Mouse (Mus musculus) midbrain, postnatal 0 days (tissue): ENCODE data around the gene Ipmk. TPM values are rescaled to one million over a fixed set of nuclear protein-coding genes. Genes with fewer than 3 reads are reported as not detected.

Experiments used
- ATAC-seq: fragments of 200-750 bp; cut with Nextera tagmentation; 2 replicates; pipeline ENCODE4 v1.8.0; 2017; ENCODE audit warnings: moderate number of reproducible peaks, mild to moderate bottlenecking, moderate TSS enrichment, moderate library complexity; ENCODE audit not compliant: low FRiP score
- DNase-seq: peaks from one replicate; pipeline ENCODE4 v3.0.0-alpha.2; 2015; ENCODE audit warnings: low spot score
- H3K27ac ChIP-seq: fragments of 300-500 bp; sonication (generic); 2 replicates; pipeline ENCODE4 v1.5.1; 2014; ENCODE audit warnings: low read depth, mild to moderate bottlenecking, low read length, mixed read lengths
- H3K27me3 ChIP-seq: fragments of 300-500 bp; sonication (generic); 2 replicates; pipeline ENCODE4 v1.6.1; 2014; ENCODE audit warnings: low read length, control low read depth, mixed read lengths; ENCODE audit not compliant: insufficient read depth
- H3K36me3 ChIP-seq: fragments of 300-500 bp; sonication (generic); 2 replicates; pipeline ENCODE4 v1.6.1; 2014; ENCODE audit warnings: low read length, control low read depth, mixed read lengths; ENCODE audit not compliant: insufficient read depth
- H3K4me1 ChIP-seq: fragments of 300-500 bp; sonication (generic); 2 replicates; pipeline ENCODE4 v1.6.1; 2014; ENCODE audit warnings: mild to moderate bottlenecking, control low read depth, antibody characterized with exemption, low read length, mixed read lengths; ENCODE audit not compliant: insufficient read depth
- H3K4me2 ChIP-seq: fragments of 300-500 bp; sonication (generic); 2 replicates; pipeline ENCODE4 v1.6.1; 2014; ENCODE audit warnings: low read depth, mild to moderate bottlenecking, low read length, mixed read lengths; ENCODE audit not compliant: poor library complexity, severe bottlenecking
- H3K4me3 ChIP-seq: fragments of 300-500 bp; sonication (generic); 2 replicates; pipeline ENCODE4 v1.5.1; 2014; ENCODE audit warnings: low read depth, mild to moderate bottlenecking, low read length, moderate library complexity
- H3K9ac ChIP-seq: fragments of 300-500 bp; sonication (generic); replicated peaks from 2 replicates; pipeline ENCODE4 v1.6.1; 2014; ENCODE audit warnings: mild to moderate bottlenecking, low read length, moderate library complexity, mixed read lengths; ENCODE audit not compliant: poor library complexity, severe bottlenecking
- H3K9me3 ChIP-seq: fragments of 300-500 bp; sonication (generic); 2 replicates; pipeline ENCODE4 v1.6.1; 2016; ENCODE audit warnings: low read length, control low read depth
- CTCF ChIP-seq: IDR thresholded peaks from 2 replicates; pipeline ENCODE4 v1.5.1; 2016; ENCODE audit warnings: antibody characterized with exemption, mild to moderate bottlenecking
- WGBS: fragments of 180-500 bp; shearing (Covaris S2); extraction: QIAGEN DNeasy Blood & Tissue Kit; methylation state at CpG from one replicate; pipeline ENCODE4 v1.1.7; 2014; 5-methylcytosine and 5-hydroxymethylcytosine counted together
- polyA plus RNA-seq: library from polyadenylated mRNA; unstranded; fragments of >200 nt; fragmentation: Nextera tagmentation; extraction: Ambion mirVana; gene quantifications from 2 replicates; pipeline ENCODE4 v1.2.1, GENCODE M21; 2015
- total RNA-seq: library from RNA; depleted of rRNA; stranded (reverse); fragments of >200 nt; gene quantifications from 2 replicates; pipeline ENCODE4 v1.2.3, GENCODE M21; 2014

The Ipmk gene
- total and polyA plus RNA-seq, 2 experiments from 2014 or later, result 14.6 to 21.7 TPM

DNA sequence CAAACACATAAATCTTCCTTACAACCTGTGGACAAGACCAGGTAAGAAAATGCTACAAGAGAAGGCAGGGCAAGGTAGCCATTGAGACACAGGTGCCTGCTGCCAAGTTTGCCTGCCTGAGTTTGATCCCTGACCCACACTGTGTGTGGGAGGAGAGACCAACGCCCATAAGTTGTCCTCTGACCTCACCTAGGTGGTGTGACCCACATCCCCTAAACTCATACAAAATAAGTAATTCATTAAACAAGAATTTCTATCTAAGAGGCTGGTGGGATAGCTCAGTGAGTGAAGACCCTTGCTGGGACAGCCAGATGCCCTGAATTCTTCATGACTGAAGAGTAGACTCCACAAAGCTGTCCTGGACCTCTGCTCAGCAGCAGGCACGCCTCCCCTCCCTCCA lies 7.4 kb upstream of the Ipmk start:
- ATAC-seq (no peak), DNase-seq (no peak)
- H3K4me3 ChIP-seq, result no peak overlapping the region
- peaks cover 6% of the 10 kb centered on the region for H3K4me1 ChIP-seq
- H3K27me3 ChIP-seq, result no peaks in the 10 kb centered on the region
- no peak for TF ChIP-seq CTCF
- no peak overlapping the region for H3K9ac ChIP-seq
- 89% methylated on average over 2 of the region's 2 CpGs for WGBS
- no peak overlapping the region for H3K27ac ChIP-seq
- peaks cover 7% of the 10 kb centered on the region for H3K36me3 ChIP-seq
- H3K9me3 ChIP-seq, result no peaks in the 10 kb centered on the region
- H3K4me2 ChIP-seq, result no peak overlapping the region

DNA sequence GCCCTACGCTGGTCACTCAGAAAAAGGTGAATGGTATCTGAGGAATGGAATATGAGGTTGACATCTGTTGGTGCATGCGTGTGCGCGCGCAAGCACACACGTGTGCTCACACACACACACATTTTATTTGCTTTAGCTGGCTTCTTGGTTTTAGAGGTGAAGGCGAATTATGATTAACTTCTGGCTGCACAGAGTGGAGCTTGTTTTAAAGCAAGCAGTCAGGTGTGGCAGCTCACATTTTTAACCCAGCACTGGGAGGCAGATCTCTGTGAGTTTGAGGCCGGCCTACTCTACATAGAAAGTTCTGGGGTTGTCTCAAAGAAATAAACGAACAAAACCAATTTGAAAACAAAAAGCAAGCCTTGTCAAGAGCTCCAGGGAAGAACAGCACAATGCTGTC lies 6.3 kb upstream of the Ipmk start:
- no peaks in the 10 kb centered on the region for H3K27me3 ChIP-seq
- peaks cover 9% of the 10 kb centered on the region for H3K4me1 ChIP-seq
- no peak overlapping the region for H3K4me3 ChIP-seq
- ATAC-seq (no peak), DNase-seq (no peak)
- H3K27ac ChIP-seq, result no peak overlapping the region
- no peaks in the 10 kb centered on the region for H3K36me3 ChIP-seq
- no peak overlapping the region for H3K4me2 ChIP-seq
- no peak overlapping the region for H3K9ac ChIP-seq
- no peak for TF ChIP-seq CTCF
- no peaks in the 10 kb centered on the region for H3K9me3 ChIP-seq
- 96% methylated on average over 9 of the region's 9 CpGs for WGBS

DNA sequence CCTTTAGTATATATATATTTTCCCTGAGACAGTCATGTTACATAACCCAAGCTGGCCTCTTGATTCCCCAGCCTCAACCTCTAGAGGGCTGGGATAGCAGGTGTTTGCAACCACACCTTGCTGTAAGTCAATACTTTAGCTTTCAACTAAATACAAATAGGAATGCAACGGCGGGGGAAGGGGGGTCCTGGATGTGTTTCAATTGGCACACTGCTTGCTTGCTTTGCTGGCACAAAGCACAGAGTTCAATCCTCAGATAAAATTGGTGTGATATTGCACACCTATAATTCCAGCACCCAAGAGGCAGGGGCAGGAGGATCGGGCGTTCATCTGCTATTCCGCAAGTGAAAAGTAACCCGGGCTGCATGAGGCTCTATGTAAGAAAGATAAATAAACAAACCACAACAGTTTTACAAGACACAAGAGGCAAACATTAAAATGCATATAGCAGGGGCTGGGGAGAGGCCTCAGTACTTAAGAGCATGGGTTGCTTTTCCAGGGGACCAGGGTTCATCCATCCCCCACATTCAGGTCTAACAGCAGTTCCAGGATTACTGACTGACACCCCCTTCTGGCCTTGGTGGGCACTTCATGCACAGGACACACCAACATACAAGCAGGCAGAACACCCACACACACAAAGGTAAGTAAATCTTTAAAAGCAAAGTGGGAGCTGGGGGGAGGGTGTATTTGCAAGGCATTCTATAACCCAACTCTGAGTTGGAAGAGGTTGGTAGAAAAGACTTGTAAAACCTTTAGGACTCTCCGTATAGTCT lies 5.3 kb upstream of the Ipmk start:
- no peak overlapping the region for H3K9ac ChIP-seq
- WGBS, result 92% methylated on average over 7 of the region's 7 CpGs
- peaks cover 9% of the 10 kb centered on the region for H3K4me1 ChIP-seq
- H3K9me3 ChIP-seq, result no peaks in the 10 kb centered on the region
- H3K4me2 ChIP-seq, result no peak overlapping the region
- H3K36me3 ChIP-seq, result no peaks in the 10 kb centered on the region
- H3K4me3 ChIP-seq, result no peak overlapping the region
- no peak for ATAC-seq
- peak; percentile 31 for DNase-seq
- no peak overlapping the region for H3K27ac ChIP-seq
- peak; percentile 51 for TF ChIP-seq CTCF
- H3K27me3 ChIP-seq, result no peaks in the 10 kb centered on the region

DNA sequence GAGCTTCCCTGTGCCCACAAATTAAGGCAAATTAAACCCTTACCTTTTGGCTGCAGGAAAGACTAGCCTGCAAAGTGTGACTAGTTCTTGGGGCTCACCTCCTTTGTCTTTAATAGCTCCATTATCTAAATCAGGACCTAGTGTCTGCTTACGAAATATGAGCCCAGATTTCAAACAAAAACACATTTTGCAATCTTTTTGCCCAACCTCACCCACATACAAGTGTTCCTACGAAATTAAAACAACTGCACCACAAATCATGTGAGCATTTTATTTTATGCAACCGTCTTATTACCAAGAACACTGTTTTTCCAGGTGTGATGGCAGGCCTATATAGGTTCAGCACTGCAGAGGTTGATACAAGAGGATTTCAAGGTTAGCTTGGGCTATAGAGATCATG lies 4.4 kb upstream of the Ipmk start:
- Histone ChIP-seq H3K27ac (no peak overlapping the region), H3K4me1 (peaks cover 9% of the 10 kb centered on the region), H3K36me3 (no peaks in the 10 kb centered on the region), H3K9ac (no peak overlapping the region), H3K9me3 (no peaks in the 10 kb centered on the region), H3K27me3 (no peaks in the 10 kb centered on the region), H3K4me3 (no peak overlapping the region), H3K4me2 (no peak overlapping the region)
- ATAC-seq, result no peak
- 94% methylated on average over 3 of the region's 3 CpGs for WGBS
- TF ChIP-seq CTCF, result no peak
- no peak for DNase-seq

DNA sequence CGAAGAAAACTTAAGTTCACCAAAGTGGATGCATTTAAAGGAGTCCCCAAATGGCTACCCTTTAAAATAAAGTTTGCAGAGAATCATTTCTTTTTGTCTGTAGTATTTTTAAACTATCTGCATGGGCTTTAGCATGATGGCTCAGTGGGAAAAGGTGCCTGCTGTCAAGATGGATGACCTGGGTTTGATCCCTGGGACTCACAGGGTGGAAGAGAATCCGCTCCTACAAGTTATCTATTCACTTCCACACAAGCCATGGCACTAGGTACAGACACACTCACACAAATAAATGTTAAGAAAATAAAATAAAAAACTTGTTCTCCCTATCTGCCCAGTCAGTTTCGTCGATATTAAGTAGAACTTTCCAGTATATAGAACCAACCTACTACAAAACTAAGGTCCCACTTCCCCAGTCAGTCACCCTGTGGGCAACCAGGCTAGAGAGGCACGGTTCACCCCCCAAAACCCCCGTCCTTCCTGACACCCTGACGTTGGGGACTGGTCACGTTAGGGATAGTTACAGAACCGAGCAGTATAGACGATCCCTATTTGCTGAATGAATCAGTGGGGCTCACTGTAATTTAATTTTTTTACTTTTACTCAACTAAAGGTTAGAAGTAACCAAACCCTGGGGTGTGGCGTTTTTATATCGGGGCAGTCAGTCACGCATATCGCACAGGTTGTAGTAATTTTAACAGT lies 3.8 kb upstream of the Ipmk start:
- no peaks in the 10 kb centered on the region for H3K27me3 ChIP-seq
- DNase-seq, result no peak
- WGBS, result 23% methylated on average over 14 of the region's 14 CpGs

DNA sequence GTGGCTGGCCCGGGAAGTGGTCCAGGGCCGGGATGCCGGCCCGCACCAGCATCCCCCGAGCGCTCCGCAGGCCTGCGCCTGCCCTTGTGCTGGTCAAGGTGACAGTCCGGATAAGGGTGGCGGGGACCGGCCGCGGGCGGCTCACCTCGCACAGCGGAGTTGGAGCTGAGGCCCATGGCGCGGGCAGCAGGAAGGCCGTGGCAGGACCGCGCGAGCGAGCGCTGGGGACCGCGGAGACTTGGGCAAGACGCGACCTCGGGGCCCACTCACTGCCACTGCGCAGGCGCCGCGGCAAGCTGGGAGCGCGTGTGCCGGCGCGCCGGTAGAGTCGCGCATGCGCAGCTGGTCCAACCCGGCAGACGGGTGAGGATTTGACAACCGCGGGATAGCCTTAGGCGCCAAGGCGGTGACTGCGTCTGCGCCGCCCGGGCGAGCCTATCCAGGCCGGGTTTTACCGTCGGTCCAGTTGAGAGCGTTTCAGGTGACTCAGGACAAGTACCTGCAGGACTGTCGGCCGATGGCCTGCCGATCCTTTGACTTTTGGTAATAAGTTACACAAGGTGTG lies 2.9 kb upstream of the Ipmk start, which contains the start of gene Cisd1:
TSS of gene Cisd1 (minus strand) at position 376 of the 565 bp plus-strand sequence.
- Histone ChIP-seq H3K4me3 (peak within 1 kb of the TSS; percentile 82), H3K36me3 (no peaks in the 10 kb centered on the region), H3K4me1 (peaks cover 15% of the 10 kb centered on the region), H3K4me2 (peak within 1 kb of the TSS; percentile 63), H3K27me3 (no peaks in the 10 kb centered on the region), H3K9ac (peak within 1 kb of the TSS; percentile 75), H3K9me3 (no peaks in the 10 kb centered on the region), H3K27ac (peak within 1 kb of the TSS; percentile 48; the same call in 1 of the 2 replicates)
- WGBS, result under 1% methylated on average over 50 of the region's 60 CpGs
- peak; percentile 97 for DNase-seq
- no peak for TF ChIP-seq CTCF
- ATAC-seq, result peak; percentile 74

More for the DNA sequence above, 3.8 kb upstream of the Ipmk start:
- H3K9me3 ChIP-seq, result no peaks in the 10 kb centered on the region
- no peaks in the 10 kb centered on the region for H3K36me3 ChIP-seq
- TF ChIP-seq CTCF, result no peak
- ATAC-seq, result no peak
- H3K4me2 ChIP-seq, result peak overlapping the region; percentile 63
- peaks cover 9% of the 10 kb centered on the region for H3K4me1 ChIP-seq
- H3K27ac ChIP-seq, result no peak overlapping the region
- peak overlapping the region; percentile 75; the same call in 1 of the 2 replicates for H3K9ac ChIP-seq
- H3K4me3 ChIP-seq, result peak overlapping the region; percentile 82
